Mouse (Mus musculus) spleen, postnatal 0 days (tissue): ENCODE data around the gene C4b. TPM values are rescaled to one million over a fixed set of nuclear protein-coding genes. Genes with fewer than 3 reads are reported as not detected.

ENCODE experiments used
- polyA plus RNA-seq: library from polyadenylated mRNA; unstranded; fragments of >200 nt; fragmentation: Nextera tagmentation; extraction: Ambion mirVana; gene quantifications from 2 replicates; pipeline ENCODE4 v1.2.1, GENCODE M21; 2015

The C4b gene
- 2.7 and 2.8 TPM in 2 replicates for polyA plus RNA-seq

DNA sequence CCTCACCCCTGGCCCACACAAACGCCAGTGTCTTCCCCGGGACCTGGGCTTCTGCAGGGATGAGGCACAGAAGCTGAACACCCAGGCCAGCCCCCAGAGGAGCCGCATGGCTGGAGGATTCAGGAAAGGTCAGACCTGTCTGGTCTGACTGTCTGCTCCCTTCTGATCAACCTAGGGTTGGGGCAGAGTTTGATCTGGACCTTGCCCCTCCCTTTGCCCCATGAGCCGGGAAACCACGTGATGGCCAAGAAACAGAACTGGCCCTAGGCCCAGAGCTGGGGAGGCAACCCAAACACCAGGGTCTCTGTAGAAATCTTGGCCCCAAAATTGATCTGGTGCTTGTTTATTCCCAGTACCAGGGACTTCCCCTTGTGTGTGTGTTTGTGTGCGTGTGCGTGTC lies at the start of gene C4b:
Gene C4b (minus strand): TSS at position 164 of the 400 bp plus-strand sequence.

Other genes starting within 250 kb of the C4b start
- not detected in 2 replicates for gene Btnl6, start 226.5 kb downstream of the C4b start, polyA plus RNA-seq
- gene Notch4, start 179.6 kb downstream of the C4b start, polyA plus RNA-seq: 2.3 and 4.1 TPM in 2 replicates
- 43.9 and 63.3 TPM in 2 replicates for gene Gpsm3, start 154.1 kb downstream of the C4b start, polyA plus RNA-seq
- 7.4 and 9.3 TPM in 2 replicates for gene Pbx2, start 152.6 kb downstream of the C4b start, polyA plus RNA-seq
- 2.8 and 3.9 TPM in 2 replicates for gene Ager, start 146.0 kb downstream of the C4b start, polyA plus RNA-seq
- gene Rnf5, start 140.2 kb downstream of the C4b start, polyA plus RNA-seq: 70.9 and 75.6 TPM in 2 replicates
- 22.9 and 23.1 TPM in 2 replicates for gene Agpat1, start 139.6 kb downstream of the C4b start, polyA plus RNA-seq
- 2.1 and 2.8 TPM in 2 replicates for gene Egfl8, start 127.9 kb downstream of the C4b start, polyA plus RNA-seq
- gene Ppt2, start 115.4 kb downstream of the C4b start, polyA plus RNA-seq: 10.5 and 14.2 TPM in 2 replicates
- 0.11 and 0.19 TPM in 2 replicates for gene Prrt1, start 114.3 kb downstream of the C4b start, polyA plus RNA-seq
- 6.8 and 8.6 TPM in 2 replicates for gene Fkbpl, start 99.1 kb downstream of the C4b start, polyA plus RNA-seq
- 18.6 and 26.1 TPM in 2 replicates for gene Atf6b, start 96.7 kb downstream of the C4b start, polyA plus RNA-seq
- 2.2 and 3.9 TPM in 2 replicates for gene Tnxb, start 73.3 kb downstream of the C4b start, polyA plus RNA-seq
- gene Cyp21a1, start 60.7 kb upstream of the C4b start, polyA plus RNA-seq: not detected in 2 replicates
- gene Stk19, start 93.1 kb upstream of the C4b start, polyA plus RNA-seq: 33.1 and 34.3 TPM in 2 replicates
- 32.9 and 33.7 TPM in 2 replicates for gene Dxo, start 93.1 kb upstream of the C4b start, polyA plus RNA-seq
- gene Skiv2l, start 106.3 kb upstream of the C4b start, polyA plus RNA-seq: 22.8 and 27.9 TPM in 2 replicates
- 49.8 and 51.5 TPM in 2 replicates for gene Nelfe, start 106.5 kb upstream of the C4b start, polyA plus RNA-seq
- gene Cfb, start 118.6 kb upstream of the C4b start, polyA plus RNA-seq: 5.7 and 8.3 TPM in 2 replicates
- gene Zbtb12, start 135.6 kb upstream of the C4b start, polyA plus RNA-seq: 0.99 and 1.2 TPM in 2 replicates
- not detected in 2 replicates for gene Gm20547, start 138.2 kb upstream of the C4b start, polyA plus RNA-seq
- 7.5 and 11.8 TPM in 2 replicates for gene C2, start 154.4 kb upstream of the C4b start, polyA plus RNA-seq
- gene Ehmt2, start 154.6 kb upstream of the C4b start, polyA plus RNA-seq: 26.6 and 32.9 TPM in 2 replicates
- 0.08 and 0.25 TPM in 2 replicates for gene Slc44a4, start 170.6 kb upstream of the C4b start, polyA plus RNA-seq
- gene Neu1, start 187.4 kb upstream of the C4b start, polyA plus RNA-seq: 15.6 and 21.0 TPM in 2 replicates
- 0.13 and 0.32 TPM in 2 replicates for gene Hspa1b, start 215.4 kb upstream of the C4b start, polyA plus RNA-seq
- gene Gm20481, start 226.0 kb upstream of the C4b start, polyA plus RNA-seq: not detected in 2 replicates
- gene Hspa1a, start 228.3 kb upstream of the C4b start, polyA plus RNA-seq: 1.7 and 1.8 TPM in 2 replicates
- 0.23 and 0.30 TPM in 2 replicates for gene Hspa1l, start 228.8 kb upstream of the C4b start, polyA plus RNA-seq
- 138 and 160 TPM in 2 replicates for gene Lsm2, start 238.0 kb upstream of the C4b start, polyA plus RNA-seq